Mouse (Mus musculus) cerebellum, adult 11 months (tissue): ENCODE results near the gene Usp24.

Experiments
- DNase-seq: peaks from one replicate; pipeline ENCODE4 v3.0.0; 2022

Gene Usp24

GRCm38 (mm10) chr4:106315921-106316350 is at the start of gene Usp24:
TSS of gene Usp24 (plus strand) at chr4:106316213.
- peak; percentile 68 for DNase-seq

- DNase-seq: no peak
Observed at GRCm38 (mm10) chr4:106276937-106277336, 39.1 kb upstream of the Usp24 start.

- no peak for DNase-seq
Observed at GRCm38 (mm10) chr4:106279177-106279576, 36.8 kb upstream of the Usp24 start.

- DNase-seq: no peak
Observed at GRCm38 (mm10) chr4:106281128-106281491, 34.9 kb upstream of the Usp24 start.

GRCm38 (mm10) chr4:106281492-106282122 is 34.4 kb upstream of the Usp24 start:
- DNase-seq: peak; percentile 74

GRCm38 (mm10) chr4:106282123-106282510 is 33.9 kb upstream of the Usp24 start:
- DNase-seq: no peak

- no peak for DNase-seq
Observed at GRCm38 (mm10) chr4:106286958-106287743, 28.9 kb upstream of the Usp24 start.

GRCm38 (mm10) chr4:106290201-106290600 is 25.8 kb upstream of the Usp24 start:
- no peak for DNase-seq

GRCm38 (mm10) chr4:106292823-106293222 is 23.2 kb upstream of the Usp24 start:
- no peak for DNase-seq

- DNase-seq: no peak
Observed at GRCm38 (mm10) chr4:106293378-106294090, 22.5 kb upstream of the Usp24 start.

GRCm38 (mm10) chr4:106295696-106296095 is 20.3 kb upstream of the Usp24 start:
- DNase-seq: no peak

GRCm38 (mm10) chr4:106296412-106297086 is 19.5 kb upstream of the Usp24 start:
- DNase-seq: no peak

- DNase-seq: no peak
Observed at GRCm38 (mm10) chr4:106301346-106301745, 14.7 kb upstream of the Usp24 start.

- DNase-seq: no peak
Observed at GRCm38 (mm10) chr4:106308090-106308489, 7.9 kb upstream of the Usp24 start.

GRCm38 (mm10) chr4:106312651-106313050 is 3.4 kb upstream of the Usp24 start:
- no peak for DNase-seq

- DNase-seq: no peak
Observed at GRCm38 (mm10) chr4:106313070-106313469, 2.9 kb upstream of the Usp24 start.

GRCm38 (mm10) chr4:106313874-106314273 is 2.1 kb upstream of the Usp24 start:
- DNase-seq: no peak

GRCm38 (mm10) chr4:106314291-106314690 is 1.7 kb upstream of the Usp24 start:
- no peak for DNase-seq

- DNase-seq: peak; percentile 46
Observed at GRCm38 (mm10) chr4:106316351-106317178, 552 bp downstream of the Usp24 start.

GRCm38 (mm10) chr4:106317179-106318055 is 1.4 kb downstream of the Usp24 start:
- peak; percentile 11 for DNase-seq

- DNase-seq: no peak
Observed at GRCm38 (mm10) chr4:106318208-106318607, 2.2 kb downstream of the Usp24 start.
